Mouse (Mus musculus) E14TG2a.4 (cell line): ENCODE measurements around the gene Aplp1.

Source experiments
- H3K27me3 ChIP-seq: 2 replicates; pipeline ENCODE4 v1.6.1; 2014; ENCODE audit warnings: low read length, control low read depth; ENCODE audit not compliant: insufficient read depth
- H3K36me3 ChIP-seq: 2 replicates; pipeline ENCODE4 v1.6.1; 2014; ENCODE audit warnings: low read length, control low read depth; ENCODE audit not compliant: insufficient read depth
- H3K4me1 ChIP-seq: replicated peaks from 2 replicates; pipeline ENCODE4 v1.6.1; 2014; ENCODE audit warnings: low read depth, low read length, control low read depth
- H3K4me3 ChIP-seq: replicated peaks from 2 replicates; pipeline ENCODE4 v1.5.1; 2014; ENCODE audit warnings: mild to moderate bottlenecking, low read length
- H3K9me3 ChIP-seq: 2 replicates; pipeline ENCODE4 v1.6.1; 2014; ENCODE audit warnings: low read length, control low read depth
- CTCF ChIP-seq: conservative IDR thresholded peaks from 2 replicates; pipeline ENCODE4 v1.5.1; 2014; ENCODE audit warnings: low read length
- NANOG ChIP-seq: IDR thresholded peaks from 2 replicates; pipeline ENCODE4 v1.6.1; 2014; ENCODE audit warnings: borderline replicate concordance, low read length, mixed read lengths
- POU5F1 ChIP-seq: IDR thresholded peaks from 2 replicates; pipeline ENCODE4 v1.6.1; 2014; ENCODE audit warnings: low read length, borderline replicate concordance

Aplp1 gene

GRCm38 (mm10) chr7:30409789-30410188 lies 35.5 kb downstream of the Aplp1 start:
- Histone ChIP-seq H3K36me3 (no peaks in the 10 kb centered on the region), H3K4me1 (peaks cover 22% of the 10 kb centered on the region), H3K4me3 (no peak overlapping the region), H3K9me3 (peaks cover 5% of the 10 kb centered on the region), H3K27me3 (peaks cover 3% of the 10 kb centered on the region; the same call in 1 of the 2 replicates)
- TF ChIP-seq CTCF = no peak
- no peak for TF ChIP-seq NANOG
- TF ChIP-seq POU5F1 = no peak

GRCm38 (mm10) chr7:30408639-30409038 lies 36.7 kb downstream of the Aplp1 start:
- Histone ChIP-seq H3K9me3 (peaks cover 5% of the 10 kb centered on the region), H3K4me1 (peaks cover 24% of the 10 kb centered on the region), H3K27me3 (peaks cover 1% of the 10 kb centered on the region; the same call in 1 of the 2 replicates), H3K36me3 (no peaks in the 10 kb centered on the region), H3K4me3 (no peak overlapping the region)
- TF ChIP-seq CTCF = no peak
- TF ChIP-seq POU5F1 = no peak
- TF ChIP-seq NANOG = no peak

DNA sequence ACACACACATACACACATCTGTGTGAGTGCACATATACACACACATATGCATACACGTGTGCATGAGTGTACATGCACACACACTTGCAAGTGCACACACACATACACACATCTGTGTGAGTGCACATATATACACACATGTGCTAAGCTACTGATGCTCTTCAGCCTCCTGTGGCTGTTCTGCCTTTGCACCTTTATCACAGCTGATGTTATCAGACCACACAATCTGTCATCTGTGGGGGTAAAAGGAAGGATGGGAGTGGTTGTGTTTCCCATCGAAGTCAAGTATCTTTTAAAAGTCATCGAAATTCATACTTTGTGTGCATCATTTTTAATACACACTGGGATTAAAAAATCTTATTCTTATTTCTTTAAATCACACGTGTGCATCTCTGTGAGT lies 43.0 kb downstream of the Aplp1 start:
- TF ChIP-seq CTCF (no peak), POU5F1 (no peak), NANOG (no peak)
- peaks cover 4% of the 10 kb centered on the region; the same call in 1 of the 2 replicates for H3K4me1 ChIP-seq
- no peak overlapping the region for H3K4me3 ChIP-seq
- H3K9me3 ChIP-seq = no peaks in the 10 kb centered on the region
- no peaks in the 10 kb centered on the region for H3K27me3 ChIP-seq
- H3K36me3 ChIP-seq = no peaks in the 10 kb centered on the region

DNA sequence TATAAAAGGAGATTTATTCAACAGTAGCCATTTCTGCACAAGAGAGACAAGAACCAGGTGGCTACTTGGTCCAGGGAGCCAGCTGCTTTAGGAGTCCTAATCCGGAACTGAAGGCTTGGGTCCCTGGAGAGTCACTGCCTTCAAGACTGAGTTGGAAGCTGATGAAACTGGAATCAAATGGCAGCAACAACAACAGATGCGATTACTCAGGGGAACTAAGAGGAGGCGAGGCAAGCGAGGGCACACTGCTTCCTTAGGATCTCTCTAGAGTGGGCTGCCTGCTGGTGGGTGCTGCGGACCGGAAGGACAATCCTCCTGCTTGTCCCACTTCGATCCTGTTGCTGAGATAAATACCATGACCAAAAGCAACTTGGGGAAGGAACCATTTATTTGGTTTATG lies 45.7 kb downstream of the Aplp1 start:
- H3K4me3 ChIP-seq = no peak overlapping the region
- H3K4me1 ChIP-seq = 0 out of 2 replicates have a peak, but pooled peaks cover 7% of the 10 kb centered on the region
- H3K9me3 ChIP-seq = no peaks in the 10 kb centered on the region
- TF ChIP-seq CTCF = no peak
- no peak for TF ChIP-seq NANOG
- TF ChIP-seq POU5F1 = no peak
- no peaks in the 10 kb centered on the region for H3K27me3 ChIP-seq
- no peaks in the 10 kb centered on the region for H3K36me3 ChIP-seq

DNA sequence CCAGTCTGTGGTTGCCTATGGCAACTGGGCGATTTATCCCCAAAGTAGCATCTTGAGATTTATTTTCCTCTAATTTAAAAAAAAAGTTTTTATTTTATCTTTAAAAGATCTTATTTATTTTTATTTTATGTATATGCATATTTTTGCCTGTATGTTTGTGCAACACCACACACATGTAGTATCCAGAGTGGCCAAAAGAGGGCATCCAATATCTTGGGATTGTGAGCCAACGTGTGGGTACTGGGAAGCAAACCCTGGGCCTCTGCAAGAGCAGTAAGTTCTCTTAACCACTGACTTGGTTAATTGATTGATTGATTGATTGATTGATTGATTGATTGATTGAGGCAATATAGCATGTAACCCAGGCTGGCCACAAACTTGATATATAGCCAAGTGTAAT lies 50.5 kb downstream of the Aplp1 start:
- TF ChIP-seq POU5F1 (no peak), CTCF (peak; percentile 68)
- Histone ChIP-seq H3K27me3 (peaks cover 8% of the 10 kb centered on the region), H3K4me3 (no peak overlapping the region), H3K9me3 (no peaks in the 10 kb centered on the region), H3K36me3 (no peaks in the 10 kb centered on the region), H3K4me1 (0 out of 2 replicates have a peak, but pooled peaks cover 6% of the 10 kb centered on the region)

GRCm38 (mm10) chr7:30394379-30394778 lies 51.0 kb downstream of the Aplp1 start:
- TF ChIP-seq POU5F1 = no peak
- no peak for TF ChIP-seq NANOG
- TF ChIP-seq CTCF = no peak

DNA sequence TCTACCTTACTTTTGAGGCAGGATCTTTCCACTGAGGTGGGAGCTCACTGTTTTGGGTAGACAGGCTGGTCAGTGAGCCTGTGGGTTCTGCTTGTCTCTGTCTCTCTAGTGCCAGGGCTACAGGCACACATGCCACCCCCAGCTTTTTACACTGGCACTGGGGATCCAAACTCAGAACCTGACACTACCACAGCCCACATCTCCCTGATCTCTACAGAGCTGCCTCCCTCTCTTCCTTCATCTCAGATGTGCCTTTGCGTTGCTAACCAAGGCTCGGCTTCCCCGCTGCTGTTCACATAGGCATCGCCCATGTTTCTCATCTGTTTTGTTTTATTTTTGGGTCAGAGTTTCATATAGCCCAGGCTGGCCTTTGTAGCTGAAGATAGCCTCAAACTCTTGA lies 51.7 kb downstream of the Aplp1 start:
- TF ChIP-seq CTCF = no peak
- no peak for TF ChIP-seq POU5F1
- TF ChIP-seq NANOG = no peak
- H3K9me3 ChIP-seq = no peaks in the 10 kb centered on the region
- H3K4me1 ChIP-seq = 0 out of 2 replicates have a peak, but pooled peaks cover 6% of the 10 kb centered on the region
- peaks cover 8% of the 10 kb centered on the region for H3K27me3 ChIP-seq
- H3K4me3 ChIP-seq = no peak overlapping the region
- H3K36me3 ChIP-seq = no peaks in the 10 kb centered on the region

More at GRCm38 (mm10) chr7:30394379-30394778, 51.0 kb downstream of the Aplp1 start:
- Histone ChIP-seq H3K4me3 (no peak overlapping the region), H3K27me3 (peaks cover 8% of the 10 kb centered on the region), H3K4me1 (0 out of 2 replicates have a peak, but pooled peaks cover 6% of the 10 kb centered on the region), H3K9me3 (no peaks in the 10 kb centered on the region), H3K36me3 (no peaks in the 10 kb centered on the region)

GRCm38 (mm10) chr7:30392746-30393520 lies 52.4 kb downstream of the Aplp1 start:
- H3K27me3 ChIP-seq = peaks cover 8% of the 10 kb centered on the region

More at GRCm38 (mm10) chr7:30392746-30393520, 52.4 kb downstream of the Aplp1 start:
- Histone ChIP-seq H3K4me3 (no peak overlapping the region), H3K4me1 (0 out of 2 replicates have a peak, but pooled peaks cover 6% of the 10 kb centered on the region), H3K36me3 (no peaks in the 10 kb centered on the region), H3K9me3 (no peaks in the 10 kb centered on the region)
- TF ChIP-seq CTCF (no peak), POU5F1 (no peak)
